Mouse (Mus musculus) midbrain, postnatal 0 days (tissue): ENCODE results near the gene Pramef12. TPM values are rescaled to one million over a fixed set of nuclear protein-coding genes. Genes with fewer than 3 reads are reported as not detected.

ENCODE experiments used
- ATAC-seq: fragments of 200-750 bp; cut with Nextera tagmentation; 2 replicates; pipeline ENCODE4 v1.8.0; 2017; ENCODE audit warnings: moderate number of reproducible peaks, mild to moderate bottlenecking, moderate TSS enrichment, moderate library complexity; ENCODE audit not compliant: low FRiP score
- DNase-seq: peaks from one replicate; pipeline ENCODE4 v3.0.0-alpha.2; 2015; ENCODE audit warnings: low spot score
- H3K27ac ChIP-seq: fragments of 300-500 bp; sonication (generic); 2 replicates; pipeline ENCODE4 v1.5.1; 2014; ENCODE audit warnings: low read depth, mild to moderate bottlenecking, low read length, mixed read lengths
- H3K27me3 ChIP-seq: fragments of 300-500 bp; sonication (generic); 2 replicates; pipeline ENCODE4 v1.6.1; 2014; ENCODE audit warnings: low read length, control low read depth, mixed read lengths; ENCODE audit not compliant: insufficient read depth
- H3K36me3 ChIP-seq: fragments of 300-500 bp; sonication (generic); 2 replicates; pipeline ENCODE4 v1.6.1; 2014; ENCODE audit warnings: low read length, control low read depth, mixed read lengths; ENCODE audit not compliant: insufficient read depth
- H3K4me1 ChIP-seq: fragments of 300-500 bp; sonication (generic); 2 replicates; pipeline ENCODE4 v1.6.1; 2014; ENCODE audit warnings: mild to moderate bottlenecking, control low read depth, antibody characterized with exemption, low read length, mixed read lengths; ENCODE audit not compliant: insufficient read depth
- H3K4me2 ChIP-seq: fragments of 300-500 bp; sonication (generic); 2 replicates; pipeline ENCODE4 v1.6.1; 2014; ENCODE audit warnings: low read depth, mild to moderate bottlenecking, low read length, mixed read lengths; ENCODE audit not compliant: poor library complexity, severe bottlenecking
- H3K4me3 ChIP-seq: fragments of 300-500 bp; sonication (generic); 2 replicates; pipeline ENCODE4 v1.5.1; 2014; ENCODE audit warnings: low read depth, mild to moderate bottlenecking, low read length, moderate library complexity
- H3K9ac ChIP-seq: fragments of 300-500 bp; sonication (generic); replicated peaks from 2 replicates; pipeline ENCODE4 v1.6.1; 2014; ENCODE audit warnings: mild to moderate bottlenecking, low read length, moderate library complexity, mixed read lengths; ENCODE audit not compliant: poor library complexity, severe bottlenecking
- H3K9me3 ChIP-seq: fragments of 300-500 bp; sonication (generic); 2 replicates; pipeline ENCODE4 v1.6.1; 2016; ENCODE audit warnings: low read length, control low read depth
- CTCF ChIP-seq: IDR thresholded peaks from 2 replicates; pipeline ENCODE4 v1.5.1; 2016; ENCODE audit warnings: antibody characterized with exemption, mild to moderate bottlenecking
- WGBS: fragments of 180-500 bp; shearing (Covaris S2); extraction: QIAGEN DNeasy Blood & Tissue Kit; methylation state at CpG from one replicate; pipeline ENCODE4 v1.1.7; 2014; 5-methylcytosine and 5-hydroxymethylcytosine counted together
- polyA plus RNA-seq: library from polyadenylated mRNA; unstranded; fragments of >200 nt; fragmentation: Nextera tagmentation; extraction: Ambion mirVana; gene quantifications from 2 replicates; pipeline ENCODE4 v1.2.1, GENCODE M21; 2015
- total RNA-seq: library from RNA; depleted of rRNA; stranded (reverse); fragments of >200 nt; gene quantifications from 2 replicates; pipeline ENCODE4 v1.2.3, GENCODE M21; 2014; rRNA removed

Pramef12 gene
- total RNA-seq, result 0.22 TPM in 1 of 2 replicates, not detected in the other
- polyA plus RNA-seq, result not detected in 2 replicates

- Histone ChIP-seq H3K4me3 (no peak within 1 kb of the TSS), H3K9ac (no peak within 1 kb of the TSS), H3K27ac (no peak within 1 kb of the TSS), H3K4me2 (no peak within 1 kb of the TSS), H3K4me1 (no peaks in the 10 kb centered on the region), H3K9me3 (peaks cover 33% of the 10 kb centered on the region; the same call in 1 of the 2 replicates), H3K27me3 (no peaks in the 10 kb centered on the region), H3K36me3 (no peaks in the 10 kb centered on the region)
- ATAC-seq, result no peak
- 81% methylated on average over 9 of the region's 9 CpGs for WGBS
- TF ChIP-seq CTCF, result no peak
- no peak for DNase-seq
Observed at GRCm38 (mm10) chr4:144408290-144408689, at the start of gene Pramef12. Gene Pramef12 (minus strand): TSS chr4:144408464.

DNA sequence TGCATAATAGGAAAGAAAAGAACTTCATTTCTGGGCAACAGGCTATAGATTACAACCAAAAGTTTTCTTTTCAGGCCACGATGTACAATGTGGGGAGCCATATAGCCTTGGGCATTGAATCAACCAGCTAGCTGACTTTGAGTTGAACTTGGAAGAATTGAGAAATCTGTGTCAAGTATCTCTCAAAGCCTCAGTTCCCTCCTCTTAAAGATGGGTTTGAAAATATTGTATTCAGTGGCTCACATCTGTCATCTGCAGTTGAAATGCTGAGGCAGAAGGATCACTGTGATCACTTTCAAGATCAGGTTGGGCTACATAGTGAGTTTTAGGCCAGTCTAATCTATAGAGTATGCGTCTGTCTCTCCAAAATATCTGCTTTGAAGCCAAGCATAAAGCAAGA, 45.0 kb upstream of the Pramef12 start, which contains the start of gene Gm9944:
TSS of gene Gm9944 (minus strand) at position 101 of the 400 bp plus-strand sequence.
- Histone ChIP-seq H3K36me3 (no peaks in the 10 kb centered on the region), H3K9me3 (peaks cover 61% of the 10 kb centered on the region), H3K4me3 (no peak within 1 kb of the TSS), H3K4me2 (no peak within 1 kb of the TSS), H3K27ac (no peak within 1 kb of the TSS), H3K27me3 (no peaks in the 10 kb centered on the region), H3K9ac (no peak within 1 kb of the TSS), H3K4me1 (no peaks in the 10 kb centered on the region)
- 63% methylated on average over 2 of the region's 2 CpGs for WGBS
- ATAC-seq (no peak), DNase-seq (no peak)
- TF ChIP-seq CTCF, result no peak

DNA sequence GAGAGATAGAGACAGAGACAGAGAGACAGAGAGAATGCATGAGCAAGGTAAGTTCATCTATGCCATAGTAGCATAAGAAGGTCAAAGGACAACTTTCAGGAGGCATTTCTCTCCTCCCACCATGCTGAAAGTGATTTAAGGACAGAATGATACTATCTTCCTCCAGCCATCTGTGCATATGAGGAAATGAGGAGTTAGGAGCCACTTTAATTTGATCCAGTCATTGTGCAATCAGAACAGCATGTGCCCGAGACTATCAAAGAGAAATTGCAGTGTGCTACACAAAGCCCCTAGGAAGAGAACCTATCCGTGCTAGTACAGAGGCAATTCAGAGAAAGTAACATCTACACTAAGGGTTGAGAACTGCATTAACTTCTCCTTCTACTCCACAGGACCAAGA, 40.3 kb upstream of the Pramef12 start:
- ATAC-seq (no peak), DNase-seq (no peak)
- no peak overlapping the region for H3K9ac ChIP-seq
- H3K4me1 ChIP-seq, result no peaks in the 10 kb centered on the region
- no peak overlapping the region for H3K4me3 ChIP-seq
- no peak overlapping the region for H3K27ac ChIP-seq
- TF ChIP-seq CTCF, result no peak
- H3K4me2 ChIP-seq, result no peak overlapping the region
- 80% methylated on average over 2 of the region's 2 CpGs for WGBS
- no peaks in the 10 kb centered on the region for H3K36me3 ChIP-seq
- H3K9me3 ChIP-seq, result peaks cover 35% of the 10 kb centered on the region
- no peaks in the 10 kb centered on the region for H3K27me3 ChIP-seq

- ATAC-seq (no peak), DNase-seq (no peak)
- peaks cover 33% of the 10 kb centered on the region for H3K9me3 ChIP-seq
- no peaks in the 10 kb centered on the region for H3K36me3 ChIP-seq
- H3K4me2 ChIP-seq, result no peak overlapping the region
- WGBS, result 78% methylated on average over 1 of the region's 1 CpGs
- no peaks in the 10 kb centered on the region for H3K27me3 ChIP-seq
- no peaks in the 10 kb centered on the region for H3K4me1 ChIP-seq
- no peak for TF ChIP-seq CTCF
- H3K4me3 ChIP-seq, result no peak overlapping the region
- H3K9ac ChIP-seq, result no peak overlapping the region
- no peak overlapping the region for H3K27ac ChIP-seq
Observed at GRCm38 (mm10) chr4:144441582-144441981, 33.3 kb upstream of the Pramef12 start.

- TF ChIP-seq CTCF, result no peak
- Histone ChIP-seq H3K9ac (no peak overlapping the region), H3K4me2 (no peak overlapping the region), H3K27me3 (no peaks in the 10 kb centered on the region), H3K4me1 (no peaks in the 10 kb centered on the region), H3K36me3 (no peaks in the 10 kb centered on the region), H3K9me3 (peaks cover 37% of the 10 kb centered on the region), H3K27ac (no peak overlapping the region), H3K4me3 (no peak overlapping the region)
- WGBS, result 89% methylated on average over 4 of the region's 4 CpGs
- DNase-seq, result no peak
- no peak for ATAC-seq
Observed at GRCm38 (mm10) chr4:144441095-144441494, 32.8 kb upstream of the Pramef12 start.

GRCm38 (mm10) chr4:144438672-144439071, 30.4 kb upstream of the Pramef12 start, which contains the start of gene 1700012P22Rik:
Gene 1700012P22Rik (minus strand): TSS chr4:144438772.
- no peak within 1 kb of the TSS for H3K4me3 ChIP-seq
- no peak within 1 kb of the TSS for H3K9ac ChIP-seq
- H3K9me3 ChIP-seq, result peaks cover 44% of the 10 kb centered on the region
- no peak for DNase-seq
- no peak within 1 kb of the TSS for H3K27ac ChIP-seq
- no peaks in the 10 kb centered on the region for H3K27me3 ChIP-seq
- H3K4me1 ChIP-seq, result no peaks in the 10 kb centered on the region
- no peak for TF ChIP-seq CTCF
- H3K4me2 ChIP-seq, result no peak within 1 kb of the TSS
- no peaks in the 10 kb centered on the region for H3K36me3 ChIP-seq
- no peak for ATAC-seq
